Mouse (Mus musculus) forebrain, embryonic 16.5 days (tissue): Measurements from ENCODE around the gene Sh3bp4. TPM values are rescaled to one million over a fixed set of nuclear protein-coding genes. Genes with fewer than 3 reads are reported as not detected.

Experiments
- ATAC-seq: fragments of 200-750 bp; cut with Nextera tagmentation; 2 replicates; pipeline ENCODE4 v1.8.0; 2017; ENCODE audit warnings: mild to moderate bottlenecking, moderate library complexity
- H3K27ac ChIP-seq: fragments of 300-500 bp; sonication (generic); 2 replicates; pipeline ENCODE4 v1.5.1; 2014; ENCODE audit warnings: low read length, control low read depth
- H3K27me3 ChIP-seq: fragments of 300-500 bp; sonication (generic); replicated peaks from 2 replicates; pipeline ENCODE4 v1.6.1; 2014; ENCODE audit warnings: low read length; ENCODE audit not compliant: control insufficient read depth, insufficient read depth
- H3K36me3 ChIP-seq: fragments of 300-500 bp; sonication (generic); 2 replicates; pipeline ENCODE4 v1.6.1; 2014; ENCODE audit not compliant: control insufficient read depth, insufficient read depth
- H3K4me1 ChIP-seq: fragments of 300-500 bp; sonication (generic); replicated peaks from 2 replicates; pipeline ENCODE4 v1.6.1; 2014; ENCODE audit warnings: low read length; ENCODE audit not compliant: control insufficient read depth, insufficient read depth
- H3K4me2 ChIP-seq: fragments of 300-500 bp; sonication (generic); 2 replicates; pipeline ENCODE4 v1.6.1; 2014; ENCODE audit warnings: mild to moderate bottlenecking, low read length, control low read depth
- H3K4me3 ChIP-seq: fragments of 300-500 bp; sonication (generic); replicated peaks from 2 replicates; pipeline ENCODE4 v1.5.1; 2014; ENCODE audit warnings: mild to moderate bottlenecking, low read length, control low read depth
- H3K9ac ChIP-seq: fragments of 300-500 bp; sonication (generic); replicated peaks from 2 replicates; pipeline ENCODE4 v1.6.1; 2014; ENCODE audit warnings: low read depth, low read length, control low read depth
- H3K9me3 ChIP-seq: fragments of 300-500 bp; sonication (generic); 2 replicates; pipeline ENCODE4 v1.6.1; 2016; ENCODE audit warnings: low read length; ENCODE audit not compliant: control insufficient read depth
- WGBS: fragments of 180-500 bp; shearing (Covaris S2); extraction: QIAGEN DNeasy Blood & Tissue Kit; methylation state at CpG from one replicate; pipeline ENCODE4 v1.1.7; 2014; 5-methylcytosine and 5-hydroxymethylcytosine counted together
- polyA plus RNA-seq: library from polyadenylated mRNA; unstranded; fragments of >200 nt; fragmentation: Nextera tagmentation; extraction: Ambion mirVana; gene quantifications from 2 replicates; pipeline ENCODE4 v1.2.1, GENCODE M21; 2015

The Sh3bp4 gene
- polyA plus RNA-seq, 1 experiment from 2014 or later: 20.6 TPM

DNA sequence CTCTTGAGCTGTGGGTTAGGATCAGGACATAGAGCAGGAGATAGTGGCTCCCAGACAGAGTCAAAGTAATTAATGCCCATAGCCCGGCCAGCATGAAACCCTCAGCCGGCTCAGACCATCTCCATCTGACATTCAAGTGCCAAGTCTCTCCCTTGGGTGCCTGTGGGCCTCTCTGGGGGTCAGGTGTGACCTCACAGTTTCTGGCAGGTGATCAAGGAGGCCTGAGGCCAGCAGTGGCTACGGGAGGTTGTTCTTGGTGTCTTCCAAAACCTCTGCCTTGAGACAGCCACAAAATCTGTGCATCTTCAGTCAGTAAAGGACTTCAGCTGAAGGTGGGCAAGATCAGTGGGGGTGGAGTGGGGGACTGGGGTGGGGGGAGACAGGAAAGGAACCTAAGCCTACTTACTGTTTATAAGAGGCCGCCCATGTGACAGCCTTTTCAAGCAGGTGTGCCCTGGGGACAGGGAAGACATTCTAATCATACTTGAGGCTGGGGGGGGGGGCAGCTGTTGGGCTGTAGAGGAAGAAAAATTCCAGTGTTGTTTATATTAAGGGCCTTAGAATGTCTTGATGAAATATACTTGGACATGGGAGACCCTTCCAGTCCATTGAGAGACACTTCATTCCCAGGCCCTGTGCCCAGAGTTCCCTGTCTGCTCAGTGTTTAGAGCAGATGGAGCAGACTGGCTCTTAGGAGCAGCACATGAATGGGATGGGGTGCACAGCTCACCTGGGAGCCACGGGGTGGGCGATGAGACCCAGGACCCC is 40.7 kb downstream of the Sh3bp4 start:
- ATAC-seq: no peak
- peaks cover 6% of the 10 kb centered on the region for H3K4me1 ChIP-seq
- H3K36me3 ChIP-seq: no peaks in the 10 kb centered on the region
- H3K9me3 ChIP-seq: no peaks in the 10 kb centered on the region
- no peak overlapping the region for H3K4me3 ChIP-seq
- no peaks in the 10 kb centered on the region for H3K27me3 ChIP-seq
- no peak overlapping the region for H3K27ac ChIP-seq
- 87% methylated on average over 6 of the region's 6 CpGs for WGBS
- no peak overlapping the region for H3K9ac ChIP-seq
- no peak overlapping the region for H3K4me2 ChIP-seq

DNA sequence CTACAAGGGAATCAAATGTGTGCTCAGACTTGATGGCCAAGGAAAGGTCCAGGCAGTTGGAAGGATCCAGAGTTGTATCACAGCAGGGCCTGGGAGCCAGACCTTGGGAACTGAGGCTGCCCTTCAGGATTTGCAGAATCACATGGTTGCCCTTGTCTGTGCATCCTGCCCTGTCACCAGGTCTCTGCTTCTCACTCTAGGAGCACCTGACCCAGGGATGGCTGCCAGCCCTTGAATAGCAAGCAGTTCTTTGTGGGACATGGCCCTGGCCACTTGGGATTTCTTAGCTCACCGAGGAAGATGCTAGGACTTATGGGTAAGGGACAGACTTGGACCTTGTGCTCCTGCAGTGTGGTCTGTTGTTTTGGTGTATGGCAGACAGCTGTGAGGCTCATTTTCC is 42.3 kb downstream of the Sh3bp4 start:
- no peaks in the 10 kb centered on the region for H3K9me3 ChIP-seq
- no peak overlapping the region for H3K9ac ChIP-seq
- no peak overlapping the region for H3K4me2 ChIP-seq
- H3K27ac ChIP-seq: no peak overlapping the region
- H3K4me3 ChIP-seq: no peak overlapping the region
- H3K36me3 ChIP-seq: no peaks in the 10 kb centered on the region
- no peaks in the 10 kb centered on the region for H3K27me3 ChIP-seq
- peaks cover 6% of the 10 kb centered on the region for H3K4me1 ChIP-seq
- ATAC-seq: no peak
- WGBS: 77% methylated on average over 1 of the region's 1 CpGs

DNA sequence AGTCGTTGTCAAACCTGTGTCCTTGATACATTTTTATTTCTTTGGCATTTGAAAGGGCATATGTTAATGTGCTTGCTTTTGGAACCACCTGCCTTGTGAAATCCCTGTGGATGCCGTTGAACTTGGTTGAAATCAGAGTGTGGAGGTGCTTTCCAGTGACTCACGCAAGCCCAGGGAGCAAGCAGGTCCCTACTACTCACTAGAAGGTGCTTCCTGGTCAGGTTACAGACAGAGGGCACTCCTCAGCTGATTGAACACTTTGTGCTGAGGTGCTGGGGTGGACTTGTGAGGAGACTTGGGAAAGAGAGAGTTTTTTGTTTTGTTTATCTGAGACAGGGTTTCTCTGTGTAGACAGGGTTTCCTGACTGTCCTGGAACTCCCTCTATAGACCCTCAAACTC is 43.5 kb downstream of the Sh3bp4 start:
- H3K27ac ChIP-seq: no peak overlapping the region
- no peak for ATAC-seq
- no peaks in the 10 kb centered on the region for H3K9me3 ChIP-seq
- H3K9ac ChIP-seq: no peak overlapping the region
- H3K4me1 ChIP-seq: no peaks in the 10 kb centered on the region
- H3K27me3 ChIP-seq: no peaks in the 10 kb centered on the region
- WGBS: 96% methylated on average over 3 of the region's 3 CpGs
- H3K4me3 ChIP-seq: no peak overlapping the region
- H3K4me2 ChIP-seq: no peak overlapping the region
- no peaks in the 10 kb centered on the region for H3K36me3 ChIP-seq

DNA sequence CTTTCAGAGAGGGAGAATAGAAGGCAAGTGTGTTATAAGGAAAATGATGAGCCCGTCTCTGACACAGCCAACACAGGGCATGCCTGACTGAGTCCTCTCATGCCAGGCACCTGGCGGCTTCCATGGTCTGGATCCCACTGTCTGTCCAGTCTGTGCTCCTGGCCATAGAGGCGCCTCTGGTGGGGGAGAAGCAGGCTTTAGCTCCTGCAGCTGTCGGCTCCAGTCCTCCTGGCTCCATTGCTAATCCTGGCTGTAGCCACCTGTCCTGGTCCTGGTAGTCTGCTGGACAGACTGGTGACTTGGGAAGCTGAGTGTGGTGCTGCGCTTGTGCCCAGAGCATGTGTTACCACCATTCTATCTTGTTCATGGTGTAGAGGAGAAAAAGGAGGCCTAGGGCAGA is 46.8 kb downstream of the Sh3bp4 start:
- Histone ChIP-seq H3K9me3 (no peaks in the 10 kb centered on the region), H3K9ac (no peak overlapping the region), H3K27me3 (no peaks in the 10 kb centered on the region), H3K27ac (no peak overlapping the region), H3K4me2 (no peak overlapping the region), H3K4me3 (no peak overlapping the region), H3K36me3 (no peaks in the 10 kb centered on the region), H3K4me1 (peaks cover 6% of the 10 kb centered on the region; the same call in 1 of the 2 replicates)
- 83% methylated on average over 5 of the region's 5 CpGs for WGBS
- no peak for ATAC-seq

DNA sequence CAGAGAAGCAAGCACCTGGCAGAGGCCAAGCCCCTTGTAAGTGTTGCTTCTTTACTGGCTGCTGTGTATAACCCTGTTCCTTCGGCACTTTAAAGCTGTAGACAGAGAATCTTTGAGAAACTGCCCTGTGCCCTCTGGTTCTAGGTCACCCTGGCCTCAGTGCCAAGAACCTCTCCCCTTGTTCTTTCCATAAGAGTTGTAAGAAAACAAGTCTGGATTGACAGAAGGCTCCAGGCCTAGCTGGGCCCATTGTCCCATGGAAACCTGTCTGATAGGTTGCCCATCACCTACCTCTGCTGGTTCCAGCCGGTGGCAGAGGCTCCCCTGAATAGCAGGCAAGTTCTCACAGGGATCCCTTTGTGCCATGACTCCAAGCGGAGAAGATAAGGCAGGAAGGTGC is 47.9 kb downstream of the Sh3bp4 start:
- Histone ChIP-seq H3K4me2 (no peak overlapping the region), H3K4me3 (no peak overlapping the region), H3K27me3 (no peaks in the 10 kb centered on the region), H3K36me3 (no peaks in the 10 kb centered on the region), H3K4me1 (peaks cover 6% of the 10 kb centered on the region; the same call in 1 of the 2 replicates), H3K9me3 (no peaks in the 10 kb centered on the region), H3K27ac (no peak overlapping the region), H3K9ac (no peak overlapping the region)
- ATAC-seq: no peak
- 84% methylated on average over 3 of the region's 3 CpGs for WGBS

DNA sequence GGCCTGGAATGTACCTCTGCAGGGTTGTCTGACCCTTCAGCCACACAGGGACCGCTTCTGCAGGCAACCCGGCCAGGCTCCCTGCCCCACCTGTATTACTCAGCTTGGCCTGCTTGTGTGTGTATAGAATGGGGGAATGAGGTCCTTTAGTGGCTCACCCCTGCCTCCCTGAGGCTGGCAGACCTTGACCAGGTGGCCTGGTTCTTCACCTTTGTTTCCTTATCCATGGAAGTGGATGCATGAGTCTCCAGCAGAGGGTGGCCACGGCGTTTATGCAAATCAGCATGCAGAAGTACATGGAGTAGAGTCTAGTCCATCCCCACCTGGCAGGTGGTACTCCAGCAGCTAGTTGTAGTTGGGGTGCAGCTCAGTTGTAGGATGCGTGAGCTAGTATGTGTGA is 48.6 kb downstream of the Sh3bp4 start:
- Histone ChIP-seq H3K4me2 (no peak overlapping the region), H3K9ac (no peak overlapping the region), H3K27me3 (no peaks in the 10 kb centered on the region), H3K36me3 (no peaks in the 10 kb centered on the region), H3K4me3 (no peak overlapping the region), H3K9me3 (no peaks in the 10 kb centered on the region), H3K4me1 (peaks cover 6% of the 10 kb centered on the region; the same call in 1 of the 2 replicates), H3K27ac (no peak overlapping the region)
- ATAC-seq: no peak
- WGBS: 89% methylated on average over 5 of the region's 5 CpGs

DNA sequence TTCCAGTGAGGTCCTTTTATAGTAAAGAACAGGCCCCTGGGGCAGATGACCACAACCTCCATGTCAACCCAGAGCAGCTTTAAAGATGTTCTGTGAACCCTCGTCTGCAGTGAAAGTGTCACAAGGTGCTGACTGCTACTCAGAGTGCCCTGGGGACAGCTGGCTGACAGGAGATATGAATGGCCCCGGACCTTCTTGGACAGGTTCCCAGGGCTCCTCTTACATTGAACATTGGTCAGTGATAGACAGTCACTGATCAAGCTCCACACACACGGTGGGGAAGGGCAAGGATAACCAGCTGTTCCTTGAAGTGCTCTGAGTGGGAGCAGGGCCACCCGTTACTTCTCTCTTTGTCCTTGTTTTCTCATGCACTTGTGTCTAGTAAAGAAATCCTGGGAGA is 50.1 kb downstream of the Sh3bp4 start:
- H3K9me3 ChIP-seq: no peaks in the 10 kb centered on the region
- peaks cover 6% of the 10 kb centered on the region; the same call in 1 of the 2 replicates for H3K4me1 ChIP-seq
- H3K4me2 ChIP-seq: no peak overlapping the region
- H3K36me3 ChIP-seq: no peaks in the 10 kb centered on the region
- H3K4me3 ChIP-seq: no peak overlapping the region
- H3K9ac ChIP-seq: no peak overlapping the region
- no peak overlapping the region for H3K27ac ChIP-seq
- no peak for ATAC-seq
- H3K27me3 ChIP-seq: no peaks in the 10 kb centered on the region
- 52% methylated on average over 4 of the region's 4 CpGs for WGBS

DNA sequence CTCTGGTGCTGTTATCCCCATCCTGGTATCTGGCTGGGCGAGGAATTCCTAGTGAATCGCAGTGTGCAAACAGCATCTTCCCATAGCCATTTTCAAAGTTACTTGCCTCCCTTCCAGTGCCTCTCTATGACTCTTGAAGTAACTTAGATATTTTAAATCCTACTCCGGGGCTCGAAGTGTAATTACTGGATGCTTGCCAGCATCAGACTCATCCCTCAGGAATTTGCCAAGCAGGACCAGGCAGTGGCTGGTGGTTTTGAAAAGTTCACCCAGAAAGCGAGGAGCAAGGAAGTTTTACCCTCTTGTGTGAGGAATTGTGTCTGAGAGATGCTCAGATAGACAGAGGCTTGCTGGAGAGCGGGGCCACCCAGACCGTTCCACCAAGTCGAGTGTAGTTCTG is 51.3 kb downstream of the Sh3bp4 start:
- no peak for ATAC-seq
- H3K27ac ChIP-seq: no peak overlapping the region
- WGBS: 52% methylated on average over 8 of the region's 8 CpGs

DNA sequence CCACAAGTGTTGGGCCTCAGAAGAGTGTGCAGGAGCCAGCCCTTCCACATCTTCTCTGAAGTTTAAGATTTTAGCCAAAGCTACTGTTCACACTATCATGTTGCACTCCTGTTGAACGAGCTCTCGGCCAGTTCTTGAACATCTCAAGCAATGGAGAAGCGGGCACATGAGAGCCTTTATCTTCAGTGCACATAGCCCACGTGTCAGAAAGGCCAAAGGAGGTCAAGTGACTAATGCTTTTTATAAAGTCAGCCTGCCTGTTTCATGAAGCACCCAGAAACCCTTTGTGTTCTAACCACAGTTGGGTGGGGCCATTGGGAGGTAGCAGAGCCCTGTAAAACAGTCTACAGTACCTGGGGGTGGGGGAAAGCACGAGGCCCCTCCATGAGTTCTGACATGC is 52.2 kb downstream of the Sh3bp4 start:
- H3K9me3 ChIP-seq: no peaks in the 10 kb centered on the region

More for the DNA sequence above, 51.3 kb downstream of the Sh3bp4 start:
- H3K4me3 ChIP-seq: no peak overlapping the region
- H3K9me3 ChIP-seq: no peaks in the 10 kb centered on the region
- no peak overlapping the region for H3K4me2 ChIP-seq
- H3K36me3 ChIP-seq: no peaks in the 10 kb centered on the region
- H3K27me3 ChIP-seq: no peaks in the 10 kb centered on the region
- H3K4me1 ChIP-seq: peaks cover 6% of the 10 kb centered on the region; the same call in 1 of the 2 replicates
- H3K9ac ChIP-seq: no peak overlapping the region

More for the DNA sequence above, 52.2 kb downstream of the Sh3bp4 start:
- Histone ChIP-seq H3K4me3 (no peak overlapping the region), H3K9ac (no peak overlapping the region), H3K4me2 (no peak overlapping the region), H3K27ac (no peak overlapping the region), H3K36me3 (no peaks in the 10 kb centered on the region), H3K27me3 (no peaks in the 10 kb centered on the region), H3K4me1 (peaks cover 6% of the 10 kb centered on the region; the same call in 1 of the 2 replicates)
- no peak for ATAC-seq
- 87% methylated on average over 5 of the region's 5 CpGs for WGBS
